Mouse (Mus musculus) lung, embryonic 16.5 days (tissue): ENCODE measurements around the gene Ccnl2. TPM values are rescaled to one million over a fixed set of nuclear protein-coding genes. Genes with fewer than 3 reads are reported as not detected.

Experiments used
- ATAC-seq: fragments of 200-750 bp; cut with Nextera tagmentation; 2 replicates; pipeline ENCODE4 v1.8.0; 2017; ENCODE audit warnings: low read depth, mild to moderate bottlenecking, moderate library complexity
- H3K27ac ChIP-seq: fragments of 300-500 bp; sonication (generic); 2 replicates; pipeline ENCODE4 v1.5.1; 2014; ENCODE audit warnings: mild to moderate bottlenecking, control low read depth, low read length
- H3K27me3 ChIP-seq: fragments of 300-500 bp; sonication (generic); 2 replicates; pipeline ENCODE4 v1.6.1; 2014; ENCODE audit warnings: low read depth, low read length, mixed read lengths; ENCODE audit not compliant: control insufficient read depth, insufficient read depth
- H3K36me3 ChIP-seq: fragments of 300-500 bp; sonication (generic); 2 replicates; pipeline ENCODE4 v1.6.1; 2014; ENCODE audit warnings: low read length; ENCODE audit not compliant: control insufficient read depth, insufficient read depth
- H3K4me1 ChIP-seq: fragments of 300-500 bp; sonication (generic); replicated peaks from 2 replicates; pipeline ENCODE4 v1.6.1; 2014; ENCODE audit warnings: low read length, mixed read lengths; ENCODE audit not compliant: control insufficient read depth, insufficient read depth
- H3K4me2 ChIP-seq: fragments of 300-500 bp; sonication (generic); 2 replicates; pipeline ENCODE4 v1.6.1; 2014; ENCODE audit warnings: low read depth, low read length, control low read depth
- H3K4me3 ChIP-seq: fragments of 300-500 bp; sonication (generic); 2 replicates; pipeline ENCODE4 v1.5.1; 2014; ENCODE audit warnings: mild to moderate bottlenecking, low read length, control low read depth
- H3K9ac ChIP-seq: fragments of 300-500 bp; sonication (generic); 2 replicates; pipeline ENCODE4 v1.6.1; 2014; ENCODE audit warnings: low read length, control low read depth
- H3K9me3 ChIP-seq: fragments of 300-500 bp; sonication (generic); 2 replicates; pipeline ENCODE4 v1.6.1; 2016; ENCODE audit warnings: low read length; ENCODE audit not compliant: control insufficient read depth
- WGBS: fragments of 180-500 bp; shearing (Covaris S2); extraction: QIAGEN DNeasy Blood & Tissue Kit; methylation state at CpG from one replicate; pipeline ENCODE4 v1.1.7; 2014; 5-methylcytosine and 5-hydroxymethylcytosine counted together
- polyA plus RNA-seq: library from polyadenylated mRNA; unstranded; fragments of >200 nt; fragmentation: Nextera tagmentation; extraction: Ambion mirVana; gene quantifications from 2 replicates; pipeline ENCODE4 v1.2.1, GENCODE M21; 2015

The Ccnl2 gene
- polyA plus RNA-seq, 1 experiment from 2014 or later = 179 TPM

GRCm38 (mm10) chr4:155831831-155832230 lies 19.5 kb downstream of the Ccnl2 start:
- ATAC-seq = no peak
- Histone ChIP-seq H3K27ac (peak overlapping the region; percentile 96), H3K4me1 (peaks cover 24% of the 10 kb centered on the region), H3K9me3 (no peaks in the 10 kb centered on the region), H3K36me3 (peaks cover 11% of the 10 kb centered on the region), H3K9ac (peak overlapping the region; percentile 94), H3K4me3 (peak overlapping the region; percentile 88), H3K27me3 (no peaks in the 10 kb centered on the region), H3K4me2 (peak overlapping the region; percentile 89)
- WGBS = under 1% methylated on average over 25 of the region's 25 CpGs

- H3K4me1 ChIP-seq = peaks cover 27% of the 10 kb centered on the region
- peak overlapping the region; percentile 94 for H3K9ac ChIP-seq
- ATAC-seq = no peak
- peaks cover 6% of the 10 kb centered on the region for H3K36me3 ChIP-seq
- no peaks in the 10 kb centered on the region for H3K9me3 ChIP-seq
- peak overlapping the region; percentile 23; the same call in 1 of the 2 replicates for H3K27ac ChIP-seq
- peak overlapping the region; percentile 88 for H3K4me3 ChIP-seq
- no peaks in the 10 kb centered on the region for H3K27me3 ChIP-seq
- H3K4me2 ChIP-seq = peak overlapping the region; percentile 89
- WGBS = 47% methylated on average over 10 of the region's 10 CpGs
Measured at GRCm38 (mm10) chr4:155832321-155832720, 20.0 kb downstream of the Ccnl2 start.

GRCm38 (mm10) chr4:155833234-155833633 lies 20.9 kb downstream of the Ccnl2 start:
- ATAC-seq = no peak
- H3K9me3 ChIP-seq = no peaks in the 10 kb centered on the region
- peaks cover 36% of the 10 kb centered on the region for H3K4me1 ChIP-seq
- no peak overlapping the region for H3K27ac ChIP-seq
- H3K36me3 ChIP-seq = no peaks in the 10 kb centered on the region; the same call in 1 of the 2 replicates
- H3K27me3 ChIP-seq = no peaks in the 10 kb centered on the region
- H3K4me3 ChIP-seq = no peak overlapping the region
- 81% methylated on average over 4 of the region's 4 CpGs for WGBS
- H3K9ac ChIP-seq = no peak overlapping the region
- no peak overlapping the region for H3K4me2 ChIP-seq

- 0 out of 2 replicates have a peak overlapping the region, but pooled peaks have one; percentile 22 for H3K4me2 ChIP-seq
- peak; percentile 32 for ATAC-seq
- H3K36me3 ChIP-seq = no peaks in the 10 kb centered on the region; the same call in 1 of the 2 replicates
- no peak overlapping the region for H3K4me3 ChIP-seq
- H3K4me1 ChIP-seq = peaks cover 40% of the 10 kb centered on the region
- WGBS = 17% methylated on average over 2 of the region's 2 CpGs
- no peaks in the 10 kb centered on the region for H3K9me3 ChIP-seq
- H3K27me3 ChIP-seq = no peaks in the 10 kb centered on the region
- H3K27ac ChIP-seq = peak overlapping the region; percentile 79
- H3K9ac ChIP-seq = no peak overlapping the region
Measured at GRCm38 (mm10) chr4:155833836-155834235, 21.5 kb downstream of the Ccnl2 start.

GRCm38 (mm10) chr4:155837404-155838010 lies 25.2 kb downstream of the Ccnl2 start:
- ATAC-seq = peak; percentile 7; the same call in 1 of the 2 replicates
- peak overlapping the region; percentile 43 for H3K4me2 ChIP-seq
- no peaks in the 10 kb centered on the region for H3K9me3 ChIP-seq
- no peak overlapping the region for H3K4me3 ChIP-seq
- H3K9ac ChIP-seq = peak overlapping the region; percentile 28; the same call in 1 of the 2 replicates
- peaks cover 52% of the 10 kb centered on the region for H3K4me1 ChIP-seq
- H3K36me3 ChIP-seq = peaks cover 7% of the 10 kb centered on the region
- peaks cover 8% of the 10 kb centered on the region for H3K27me3 ChIP-seq
- WGBS = 39% methylated on average over 11 of the region's 11 CpGs
- H3K27ac ChIP-seq = peak overlapping the region; percentile 99

GRCm38 (mm10) chr4:155838187-155839153 lies 26.2 kb downstream of the Ccnl2 start:
- peak overlapping the region; percentile 92 for H3K4me2 ChIP-seq
- 30% methylated on average over 8 of the region's 8 CpGs for WGBS
- peak; percentile 37 for ATAC-seq
- H3K9me3 ChIP-seq = no peaks in the 10 kb centered on the region
- peak overlapping the region; percentile 28 for H3K9ac ChIP-seq
- no peak overlapping the region for H3K4me3 ChIP-seq
- peaks cover 8% of the 10 kb centered on the region for H3K27me3 ChIP-seq
- peaks cover 45% of the 10 kb centered on the region for H3K4me1 ChIP-seq
- H3K36me3 ChIP-seq = peaks cover 13% of the 10 kb centered on the region
- H3K27ac ChIP-seq = peak overlapping the region; percentile 99

- peak within 1 kb of the TSS; percentile 78 for H3K9ac ChIP-seq
- 4% methylated on average over 16 of the region's 16 CpGs for WGBS
Measured at GRCm38 (mm10) chr4:155839483-155839910, 27.2 kb downstream of the Ccnl2 start, which contains the start of gene Mxra8. Mxra8 (plus strand) TSS chr4:155839680.

GRCm38 (mm10) chr4:155840076-155841002 lies 28.1 kb downstream of the Ccnl2 start:
- Histone ChIP-seq H3K9ac (peak overlapping the region; percentile 78), H3K4me2 (peak overlapping the region; percentile 92), H3K36me3 (peaks cover 13% of the 10 kb centered on the region), H3K27ac (peak overlapping the region; percentile 99), H3K27me3 (peaks cover 8% of the 10 kb centered on the region), H3K9me3 (no peaks in the 10 kb centered on the region), H3K4me3 (peak overlapping the region; percentile 67), H3K4me1 (peaks cover 37% of the 10 kb centered on the region)
- peak; percentile 4; the same call in 1 of the 2 replicates for ATAC-seq
- 8% methylated on average over 8 of the region's 8 CpGs for WGBS

More at GRCm38 (mm10) chr4:155839483-155839910, 27.2 kb downstream of the Ccnl2 start, which contains the start of gene Mxra8:
- Histone ChIP-seq H3K4me2 (peak within 1 kb of the TSS; percentile 92), H3K27ac (peak within 1 kb of the TSS; percentile 99), H3K27me3 (peaks cover 8% of the 10 kb centered on the region), H3K4me3 (peak within 1 kb of the TSS; percentile 67), H3K9me3 (no peaks in the 10 kb centered on the region), H3K4me1 (peaks cover 37% of the 10 kb centered on the region), H3K36me3 (peaks cover 13% of the 10 kb centered on the region)
- ATAC-seq = peak; percentile 94
